Mouse (Mus musculus) myocyte (in vitro differentiated cells): ENCODE data around the gene Srsf1. TPM values are rescaled to one million over a fixed set of nuclear protein-coding genes. Genes with fewer than 3 reads are reported as not detected.

Experiments used
- H3K27me3 ChIP-seq: one replicate; pipeline ENCODE4 v1.6.1; 2011; ENCODE audit not compliant: control insufficient read depth, insufficient read depth, insufficient read length
- H3K36me3 ChIP-seq: one replicate; pipeline ENCODE4 v1.6.1; 2011; ENCODE audit not compliant: control insufficient read depth, insufficient read depth
- H3K4me2 ChIP-seq: one replicate; pipeline ENCODE4 v1.6.1; 2011; ENCODE audit warnings: low read depth, control low read depth
- H3K4me3 ChIP-seq: one replicate; pipeline ENCODE4 v1.5.1; 2011; ENCODE audit warnings: mild to moderate bottlenecking, control low read depth, moderate library complexity
- H3K79me2 ChIP-seq: one replicate; pipeline ENCODE4 v1.6.1; 2011; ENCODE audit not compliant: control insufficient read depth, insufficient read depth
- H3ac ChIP-seq: one replicate; pipeline ENCODE4 v1.6.1; 2011; ENCODE audit not compliant: control insufficient read depth, insufficient read length
- CEBPB ChIP-seq: IDR thresholded peaks from 2 replicates; pipeline ENCODE4 v1.6.1; 2011; ENCODE audit warnings: mild to moderate bottlenecking, moderate library complexity; ENCODE audit not compliant: poor library complexity, insufficient read depth, severe bottlenecking
- E2F4 ChIP-seq: IDR thresholded peaks from one replicate; pipeline ENCODE4 v1.6.1; 2011; ENCODE audit warnings: mild to moderate bottlenecking, control low read depth, moderate library complexity; ENCODE audit not compliant: insufficient read depth
- MAX ChIP-seq: IDR thresholded peaks from one replicate; pipeline ENCODE4 v1.6.1; 2011; ENCODE audit warnings: low read depth, mild to moderate bottlenecking, control low read depth
- MYOD1 ChIP-seq, 3 experiments: IDR thresholded peaks; one replicate each; pipeline ENCODE4 v1.6.1; 2011; ENCODE audit warnings: control low read depth in 2 of 3, low read depth in 2 of 3, mild to moderate bottlenecking in 2 of 3, moderate library complexity in 1 of 3; ENCODE audit not compliant: insufficient read length in 2 of 3, control insufficient read depth in 1 of 3
- MYOG ChIP-seq, 3 experiments: IDR thresholded peaks; one replicate each; pipeline ENCODE4 v1.6.1; 2011; ENCODE audit warnings: control low read depth in 2 of 3, low read depth in 2 of 3, mild to moderate bottlenecking in 2 of 3; ENCODE audit not compliant: insufficient read length in 2 of 3, control insufficient read depth in 1 of 3, insufficient read depth in 1 of 3
- POLR2A ChIP-seq: IDR thresholded peaks from one replicate; pipeline ENCODE4 v1.6.1; 2011; ENCODE audit warnings: low read depth, mild to moderate bottlenecking, control low read depth, moderate library complexity; ENCODE audit not compliant: insufficient read length
- POLR2AphosphoS2 ChIP-seq: IDR thresholded peaks from one replicate; pipeline ENCODE4 v1.6.1; 2011; ENCODE audit warnings: low read depth, control low read depth; ENCODE audit not compliant: insufficient read length
- REST ChIP-seq: IDR thresholded peaks from one replicate; pipeline ENCODE4 v1.6.1; 2011; ENCODE audit warnings: mild to moderate bottlenecking, control low read depth, moderate library complexity; ENCODE audit not compliant: insufficient read depth, insufficient read length
- SRF ChIP-seq: IDR thresholded peaks from one replicate; pipeline ENCODE4 v1.6.1; 2011; ENCODE audit warnings: low read depth; ENCODE audit not compliant: control insufficient read depth, insufficient read length
- TCF12 ChIP-seq: IDR thresholded peaks from one replicate; pipeline ENCODE4 v1.6.1; 2011; ENCODE audit warnings: mild to moderate bottlenecking, control low read depth; ENCODE audit not compliant: poor library complexity, insufficient read depth, severe bottlenecking
- TCF3 ChIP-seq: IDR thresholded peaks from one replicate; pipeline ENCODE4 v1.6.1; 2011; ENCODE audit warnings: low read depth, control low read depth; ENCODE audit not compliant: insufficient read length
- USF1 ChIP-seq: IDR thresholded peaks from one replicate; pipeline ENCODE4 v1.6.1; 2011; ENCODE audit warnings: low read depth, mild to moderate bottlenecking, control low read depth, moderate library complexity
- polyA plus RNA-seq: library from polyadenylated mRNA; unstranded; fragments of >200 nt; fragmentation: generic; extraction: Trizol; gene quantifications from one replicate; pipeline ENCODE4 v1.2.1, GENCODE M21; 2012; ENCODE audit warnings: missing spikeins

Srsf1 gene
- polyA plus RNA-seq, 1 experiment, result 69.9 TPM

- TF ChIP-seq MAX, result no peak
- peak; percentile 53 for TF ChIP-seq POLR2A
- H3K36me3 ChIP-seq, result peaks cover 5% of the 10 kb centered on the region
- no peaks in the 10 kb centered on the region for H3K27me3 ChIP-seq
Observed at GRCm38 (mm10) chr11:88068411-88069245, 21.5 kb downstream of the Srsf1 start.

DNA sequence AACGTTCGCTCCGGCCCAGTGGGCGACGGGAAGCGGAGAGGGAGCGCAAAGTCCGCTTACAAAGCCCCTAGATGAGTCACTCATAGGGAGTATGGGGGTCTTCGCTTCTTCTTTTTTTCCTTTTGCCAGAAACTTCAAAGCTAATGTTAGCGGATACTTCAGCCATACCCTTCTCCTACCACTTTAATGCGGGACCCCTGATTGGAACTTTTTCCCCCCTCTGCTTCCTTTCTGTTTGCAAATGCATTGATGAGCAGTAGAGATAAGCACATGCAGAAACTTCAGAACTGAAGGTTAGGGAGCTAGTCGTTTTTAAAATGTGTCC lies 22.0 kb downstream of the Srsf1 start:
- Histone ChIP-seq H3K4me3 (peak overlapping the region; percentile 85), H3ac (peak overlapping the region; percentile 44), H3K36me3 (peaks cover 8% of the 10 kb centered on the region), H3K27me3 (no peaks in the 10 kb centered on the region), H3K4me2 (peak overlapping the region; percentile 97), H3K79me2 (peaks cover 58% of the 10 kb centered on the region)
- TF ChIP-seq TCF12 (no peak), USF1 (no peak), SRF (no peak)

More at GRCm38 (mm10) chr11:88068411-88069245, 21.5 kb downstream of the Srsf1 start:
- Histone ChIP-seq H3ac (peak overlapping the region; percentile 44), H3K79me2 (peaks cover 52% of the 10 kb centered on the region), H3K4me2 (peak overlapping the region; percentile 97), H3K4me3 (peak overlapping the region; percentile 85)

DNA sequence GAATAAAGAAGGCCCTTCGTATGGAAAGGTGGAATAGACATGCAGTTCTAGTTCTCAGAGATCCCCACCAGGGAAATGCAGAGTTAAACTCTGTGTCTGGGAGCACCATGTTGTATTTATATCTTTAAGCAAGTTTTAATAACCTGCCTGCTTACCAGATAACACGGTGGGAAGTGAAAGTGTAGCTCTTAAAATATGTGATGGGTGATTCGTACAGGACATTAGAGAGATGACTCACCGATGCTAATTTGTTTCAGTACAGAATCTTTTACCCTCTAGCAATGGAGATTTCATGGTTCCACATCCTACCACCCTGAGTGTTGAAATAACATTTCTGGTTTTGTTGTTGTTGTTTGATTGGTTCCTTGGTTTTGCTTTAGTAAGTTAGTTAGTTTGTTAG lies 23.2 kb downstream of the Srsf1 start:
- H3K79me2 ChIP-seq, result peaks cover 70% of the 10 kb centered on the region
- H3K4me3 ChIP-seq, result no peak overlapping the region

GRCm38 (mm10) chr11:88071113-88071512 lies 23.9 kb downstream of the Srsf1 start:
- TF ChIP-seq SRF (no peak), REST (no peak), CEBPB (no peak), TCF12 (no peak), MYOD1 (IDR thresholded peaks at IDR 0.05; ENCODE audit: control insufficient read depth in 1 of 3, insufficient read length in 2 of 3, low read depth in 2 of 3) (no peak), MYOG (IDR thresholded peaks at IDR 0.05; ENCODE audit: control insufficient read depth in 1 of 3, insufficient read depth in 1 of 3, insufficient read length in 2 of 3, low read depth in 2 of 3) (no peak)
- no peak overlapping the region for H3ac ChIP-seq
- H3K4me2 ChIP-seq, result peak overlapping the region; percentile 97
- H3K79me2 ChIP-seq, result peaks cover 77% of the 10 kb centered on the region
- H3K36me3 ChIP-seq, result peaks cover 24% of the 10 kb centered on the region
- H3K4me3 ChIP-seq, result no peak overlapping the region
- H3K27me3 ChIP-seq, result no peaks in the 10 kb centered on the region

More for the DNA sequence above, 23.2 kb downstream of the Srsf1 start:
- TF ChIP-seq POLR2AphosphoS2 (no peak), MYOD1 (IDR thresholded peaks at IDR 0.05; ENCODE audit: control insufficient read depth in 1 of 3, insufficient read length in 2 of 3, low read depth in 2 of 3) (no peak), SRF (no peak), MYOG (IDR thresholded peaks at IDR 0.05; ENCODE audit: control insufficient read depth in 1 of 3, insufficient read depth in 1 of 3, insufficient read length in 2 of 3, low read depth in 2 of 3) (no peak), POLR2A (no peak), CEBPB (no peak), TCF12 (no peak), REST (no peak), E2F4 (no peak), TCF3 (no peak), USF1 (no peak), MAX (no peak)
- peak overlapping the region; percentile 97 for H3K4me2 ChIP-seq
- H3K36me3 ChIP-seq, result peaks cover 17% of the 10 kb centered on the region
- no peaks in the 10 kb centered on the region for H3K27me3 ChIP-seq
- H3ac ChIP-seq, result no peak overlapping the region

GRCm38 (mm10) chr11:88073343-88073875 lies 26.2 kb downstream of the Srsf1 start:
- no peak for TF ChIP-seq POLR2AphosphoS2
- no peak for TF ChIP-seq MYOG (IDR thresholded peaks at IDR 0.05; ENCODE audit: control insufficient read depth in 1 of 3, insufficient read depth in 1 of 3, insufficient read length in 2 of 3, low read depth in 2 of 3)
- no peak for TF ChIP-seq SRF
- TF ChIP-seq USF1, result no peak
- no peak for TF ChIP-seq E2F4
- no peak for TF ChIP-seq TCF12
- no peak for TF ChIP-seq POLR2A
- TF ChIP-seq MAX, result no peak
- no peak for TF ChIP-seq MYOD1 (IDR thresholded peaks at IDR 0.05; ENCODE audit: control insufficient read depth in 1 of 3, insufficient read length in 2 of 3, low read depth in 2 of 3)
- no peak for TF ChIP-seq REST
- TF ChIP-seq TCF3, result no peak
- no peak for TF ChIP-seq CEBPB

More at GRCm38 (mm10) chr11:88073343-88073875, 26.2 kb downstream of the Srsf1 start:
- no peak overlapping the region for H3ac ChIP-seq
- peaks cover 43% of the 10 kb centered on the region for H3K36me3 ChIP-seq
- no peak overlapping the region for H3K4me3 ChIP-seq
- H3K79me2 ChIP-seq, result peaks cover 95% of the 10 kb centered on the region
- H3K4me2 ChIP-seq, result no peak overlapping the region
- H3K27me3 ChIP-seq, result no peaks in the 10 kb centered on the region
